Mouse (Mus musculus) hindbrain, embryonic 16.5 days (tissue): ENCODE results near the gene Entr1. TPM values are rescaled to one million over a fixed set of nuclear protein-coding genes. Genes with fewer than 3 reads are reported as not detected.

Experiments
- ATAC-seq: fragments of 200-750 bp; cut with Nextera tagmentation; 2 replicates; pipeline ENCODE4 v1.8.0; 2017; ENCODE audit warnings: moderate TSS enrichment, moderate library complexity
- H3K27ac ChIP-seq: fragments of 300-500 bp; sonication (generic); 2 replicates; pipeline ENCODE4 v1.5.1; 2014; ENCODE audit warnings: low read depth, mild to moderate bottlenecking, control low read depth, low read length, moderate library complexity
- H3K27me3 ChIP-seq: fragments of 300-500 bp; sonication (generic); replicated peaks from 2 replicates; pipeline ENCODE4 v1.6.1; 2014; ENCODE audit warnings: low read length; ENCODE audit not compliant: control insufficient read depth, insufficient read depth
- H3K36me3 ChIP-seq: fragments of 300-500 bp; sonication (generic); 2 replicates; pipeline ENCODE4 v1.6.1; 2014; ENCODE audit warnings: mild to moderate bottlenecking, low read length, moderate library complexity, mixed read lengths; ENCODE audit not compliant: control insufficient read depth, insufficient read depth
- H3K4me1 ChIP-seq: fragments of 300-500 bp; sonication (generic); 2 replicates; pipeline ENCODE4 v1.6.1; 2014; ENCODE audit warnings: low read depth, low read length; ENCODE audit not compliant: control insufficient read depth, insufficient read depth
- H3K4me2 ChIP-seq: fragments of 300-500 bp; sonication (generic); 2 replicates; pipeline ENCODE4 v1.6.1; 2014; ENCODE audit warnings: mild to moderate bottlenecking, low read length, control low read depth, moderate library complexity
- H3K4me3 ChIP-seq: fragments of 300-500 bp; sonication (generic); 2 replicates; pipeline ENCODE4 v1.5.1; 2014; ENCODE audit warnings: mild to moderate bottlenecking, low read length, control low read depth, moderate library complexity
- H3K9ac ChIP-seq: fragments of 300-500 bp; sonication (generic); 2 replicates; pipeline ENCODE4 v1.6.1; 2014; ENCODE audit warnings: low read depth, mild to moderate bottlenecking, control low read depth, low read length, moderate library complexity
- H3K9me3 ChIP-seq: fragments of 300-500 bp; sonication (generic); 2 replicates; pipeline ENCODE4 v1.6.1; 2014; ENCODE audit warnings: mild to moderate bottlenecking, low read length, moderate library complexity; ENCODE audit not compliant: control insufficient read depth
- WGBS: fragments of 180-500 bp; shearing (Covaris S2); extraction: QIAGEN DNeasy Blood & Tissue Kit; methylation state at CpG from one replicate; pipeline ENCODE4 v1.1.7; 2014; 5-methylcytosine and 5-hydroxymethylcytosine counted together
- polyA plus RNA-seq: library from polyadenylated mRNA; unstranded; fragments of >200 nt; fragmentation: Nextera tagmentation; extraction: Ambion mirVana; gene quantifications from 2 replicates; pipeline ENCODE4 v1.2.1, GENCODE M21; 2015

Entr1 gene
- polyA plus RNA-seq, 1 experiment from 2014 or later, result 158 TPM

- Histone ChIP-seq H3K4me2 (no peak overlapping the region), H3K36me3 (peaks cover 55% of the 10 kb centered on the region), H3K4me1 (peaks cover 6% of the 10 kb centered on the region), H3K27me3 (no peaks in the 10 kb centered on the region), H3K27ac (no peak overlapping the region; the same call in 1 of the 2 replicates), H3K9ac (no peak overlapping the region), H3K9me3 (no peaks in the 10 kb centered on the region), H3K4me3 (no peak overlapping the region)
- 71% methylated on average over 10 of the region's 10 CpGs for WGBS
- ATAC-seq, result 0 out of 2 replicates have a peak, but pooled peaks have one; percentile 9
Observed at GRCm38 (mm10) chr2:26342044-26342443, 47.1 kb downstream of the Entr1 start.

GRCm38 (mm10) chr2:26341510-26341981, 47.6 kb downstream of the Entr1 start:
- H3K27me3 ChIP-seq, result no peaks in the 10 kb centered on the region
- H3K36me3 ChIP-seq, result peaks cover 50% of the 10 kb centered on the region
- peaks cover 6% of the 10 kb centered on the region for H3K4me1 ChIP-seq
- H3K9me3 ChIP-seq, result no peaks in the 10 kb centered on the region
- peak overlapping the region; percentile 42; the same call in 1 of the 2 replicates for H3K27ac ChIP-seq
- H3K4me3 ChIP-seq, result no peak overlapping the region
- H3K4me2 ChIP-seq, result no peak overlapping the region
- ATAC-seq, result no peak
- 88% methylated on average over 2 of the region's 2 CpGs for WGBS
- no peak overlapping the region for H3K9ac ChIP-seq

GRCm38 (mm10) chr2:26339204-26339551, 49.9 kb downstream of the Entr1 start:
- Histone ChIP-seq H3K27me3 (no peaks in the 10 kb centered on the region), H3K4me1 (peaks cover 6% of the 10 kb centered on the region), H3K36me3 (peaks cover 28% of the 10 kb centered on the region), H3K27ac (no peak overlapping the region), H3K4me2 (no peak overlapping the region), H3K9me3 (no peaks in the 10 kb centered on the region), H3K9ac (no peak overlapping the region), H3K4me3 (no peak overlapping the region)
- ATAC-seq, result peak; percentile 31; the same call in 1 of the 2 replicates
- 78% methylated on average over 5 of the region's 5 CpGs for WGBS

- Histone ChIP-seq H3K4me1 (peaks cover 6% of the 10 kb centered on the region), H3K9me3 (no peaks in the 10 kb centered on the region), H3K36me3 (peaks cover 22% of the 10 kb centered on the region), H3K27me3 (no peaks in the 10 kb centered on the region), H3K9ac (no peak overlapping the region), H3K27ac (peak overlapping the region; percentile 29; the same call in 1 of the 2 replicates), H3K4me3 (no peak overlapping the region), H3K4me2 (no peak overlapping the region)
- ATAC-seq, result peak; percentile 69
- WGBS, result 61% methylated on average over 8 of the region's 13 CpGs
Observed at GRCm38 (mm10) chr2:26338302-26339203, 50.6 kb downstream of the Entr1 start.

Other genes starting within 250 kb of the Entr1 start
- gene Lhx3, start 181.0 kb downstream of the Entr1 start, polyA plus RNA-seq, result 3.3 and 4.5 TPM in 2 replicates
- gene Qsox2, start 151.8 kb downstream of the Entr1 start, polyA plus RNA-seq, result 15.3 and 16.7 TPM in 2 replicates
- gene Ccdc187, start 94.8 kb downstream of the Entr1 start, polyA plus RNA-seq, result 0.15 and 0.19 TPM in 2 replicates
- 177 and 185 TPM in 2 replicates for gene Gpsm1, start 73.8 kb downstream of the Entr1 start, polyA plus RNA-seq
- 30.1 and 32.6 TPM in 2 replicates for gene Dnlz, start 37.2 kb downstream of the Entr1 start, polyA plus RNA-seq
- 1.9 and 2.9 TPM in 2 replicates for gene Card9, start 28.4 kb downstream of the Entr1 start, polyA plus RNA-seq
- 29.1 and 36.4 TPM in 2 replicates for gene Snapc4, start 8.7 kb downstream of the Entr1 start, polyA plus RNA-seq
- 96.0 and 98.9 TPM in 2 replicates for gene Pmpca, start within 50 bp of the Entr1 start, polyA plus RNA-seq
- 24.9 and 25.6 TPM in 2 replicates for gene Inpp5e, start 19.9 kb upstream of the Entr1 start, polyA plus RNA-seq
- gene Sec16a, start 55.9 kb upstream of the Entr1 start, polyA plus RNA-seq, result 15.4 and 19.3 TPM in 2 replicates
- gene Notch1, start 127.3 kb upstream of the Entr1 start, polyA plus RNA-seq, result 13.3 and 15.1 TPM in 2 replicates
- 75.4 and 76.2 TPM in 2 replicates for gene Egfl7, start 190.7 kb upstream of the Entr1 start, polyA plus RNA-seq
- not detected in 2 replicates for gene Gm20532, start 197.3 kb upstream of the Entr1 start, polyA plus RNA-seq
- gene Agpat2, start 215.1 kb upstream of the Entr1 start, polyA plus RNA-seq, result 6.2 and 7.2 TPM in 2 replicates
- gene Fam69b, start 239.1 kb upstream of the Entr1 start, polyA plus RNA-seq, result 153 and 156 TPM in 2 replicates